Mouse (Mus musculus) left cerebral cortex, adult 2 months (tissue): ENCODE measurements at regions not wholly inside any gene's neighbourhood (a gene's known extent, or its start where the extent isn't known, plus 50 kb on each side); places are given as distances from the start of the nearest gene placed in this dataset.

Experiments used
- DNase-seq, 2 experiments: peaks; one replicate each; pipeline ENCODE4 v3.0.0; 2021 to 2022; ENCODE audit warnings: low spot score in 2 of 2, mixed read lengths in 1 of 2; ENCODE audit errors: extremely low spot score in 1 of 2
- H3K27ac ChIP-seq: fragments of 200-600 bp; 2 replicates; pipeline ENCODE4 v1.8.1; 2022
- H3K4me3 ChIP-seq: fragments of 200-600 bp; 2 replicates; pipeline ENCODE4 v1.8.1; 2022
- CTCF ChIP-seq: fragments of 200-600 bp; IDR thresholded peaks from 2 replicates; pipeline ENCODE4 v1.8.1; 2022; ENCODE audit warnings: antibody characterized with exemption, mild to moderate bottlenecking, moderate library complexity
- intact Hi-C: fragments of 180-260 bp; cut with DNase I; formaldehyde crosslinking; loops from one replicate; pipeline ENCODE4 v1.15.1; 2025

- no peak overlapping the region for H3K4me3 ChIP-seq
- intact Hi-C loops: no loop called here
- TF ChIP-seq CTCF: no peak
Observed at GRCm38 (mm10) chr13:51976620-51977214, 130.2 kb downstream of the Gadd45g start.

DNA sequence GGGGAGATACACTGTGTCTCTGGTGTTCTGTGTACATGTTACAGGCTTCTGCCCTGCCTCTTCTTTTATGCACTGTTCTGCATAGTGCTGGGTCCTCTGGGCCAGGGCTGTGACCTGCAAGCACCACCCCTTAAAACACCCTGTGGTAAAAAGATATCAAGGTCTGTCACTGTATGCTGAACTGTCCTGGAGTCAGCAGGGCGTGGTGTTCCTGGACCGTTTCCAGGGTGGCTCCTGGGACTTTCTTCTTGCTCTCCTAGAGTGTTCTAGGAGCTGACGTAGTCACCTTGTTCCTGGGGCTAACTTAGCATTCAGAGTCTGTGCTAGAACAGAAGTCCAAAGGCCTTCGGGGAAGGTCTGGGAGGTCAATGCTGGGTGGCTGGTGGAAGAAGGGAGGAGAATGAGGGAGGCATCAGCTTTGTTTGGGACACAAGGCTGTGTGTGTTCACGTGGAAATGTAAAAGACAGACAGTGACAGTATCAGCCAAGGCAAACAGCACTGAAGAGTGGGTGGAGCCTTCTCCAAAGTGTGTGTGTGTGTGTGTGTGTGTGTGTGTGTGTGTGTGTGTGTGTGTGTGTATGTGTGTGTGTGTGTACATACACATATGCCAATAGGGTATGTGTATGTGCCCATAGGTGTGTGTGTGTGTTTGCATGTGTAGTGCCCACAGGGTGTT, 133.0 kb downstream of the Gadd45g start:
- intact Hi-C loops: no loop called here
- H3K27ac ChIP-seq: no peak overlapping the region
- H3K4me3 ChIP-seq: no peak overlapping the region
- TF ChIP-seq CTCF: no peak
- no peak for DNase-seq

More at GRCm38 (mm10) chr13:51976620-51977214, 130.2 kb downstream of the Gadd45g start:
- no peak overlapping the region for H3K27ac ChIP-seq
- DNase-seq: no peak

- no peak for TF ChIP-seq CTCF
- intact Hi-C loops: no loop called here
- DNase-seq: no peak
Observed at GRCm38 (mm10) chr13:51980344-51980743, 133.9 kb downstream of the Gadd45g start.

DNA sequence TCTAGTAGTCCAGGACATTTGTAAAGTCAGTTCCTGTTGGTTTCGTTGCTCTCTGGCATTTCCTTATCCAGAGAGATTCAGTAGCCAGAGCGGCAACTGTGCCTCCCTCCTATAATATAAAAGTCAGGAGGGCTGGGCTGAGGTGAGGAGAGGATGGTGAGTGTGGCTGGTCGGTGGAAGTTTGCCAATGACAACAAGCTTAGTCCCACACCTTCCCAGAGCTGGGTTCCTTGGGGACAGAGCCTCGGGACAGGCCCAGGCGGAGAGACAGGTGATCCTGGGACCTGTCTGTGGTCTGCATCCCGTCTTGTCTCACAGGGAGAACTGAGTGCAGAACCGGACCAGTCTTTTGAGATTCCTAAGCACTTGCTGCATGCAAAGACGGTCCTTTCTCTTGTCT, 136.5 kb downstream of the Gadd45g start:
- intact Hi-C loops: no loop called here
- no peak for TF ChIP-seq CTCF
- no peak for DNase-seq
- no peak overlapping the region for H3K27ac ChIP-seq
- H3K4me3 ChIP-seq: no peak overlapping the region

More at GRCm38 (mm10) chr13:51980344-51980743, 133.9 kb downstream of the Gadd45g start:
- Histone ChIP-seq H3K4me3 (no peak overlapping the region), H3K27ac (no peak overlapping the region)

GRCm38 (mm10) chr13:51983575-51983974, 137.1 kb downstream of the Gadd45g start:
- no peak for TF ChIP-seq CTCF
- intact Hi-C loops: no loop called here

GRCm38 (mm10) chr13:51991339-51991738, 144.9 kb downstream of the Gadd45g start:
- TF ChIP-seq CTCF: no peak
- DNase-seq: no peak
- intact Hi-C loops: no loop called here
- Histone ChIP-seq H3K4me3 (no peak overlapping the region), H3K27ac (no peak overlapping the region)

More at GRCm38 (mm10) chr13:51983575-51983974, 137.1 kb downstream of the Gadd45g start:
- no peak overlapping the region for H3K4me3 ChIP-seq
- no peak for DNase-seq
- H3K27ac ChIP-seq: no peak overlapping the region

DNA sequence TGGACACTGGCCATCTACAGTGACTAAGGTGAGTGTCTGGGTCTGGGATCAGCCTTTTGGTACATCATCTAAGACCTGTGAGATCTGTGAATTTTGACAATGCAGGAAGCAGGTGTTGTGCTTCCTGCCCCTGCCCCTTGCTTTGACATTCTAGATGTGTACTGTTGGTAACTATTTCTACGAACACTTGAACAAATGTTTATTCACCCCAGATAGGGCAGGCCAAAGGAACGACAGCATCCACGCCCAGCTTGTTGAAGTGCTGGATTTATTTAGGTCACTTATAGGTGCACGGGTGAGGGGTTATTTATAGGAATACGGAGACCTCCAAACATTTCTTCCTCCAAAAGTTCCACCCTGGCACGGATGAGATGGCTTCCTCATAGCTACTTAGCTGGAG, 146.4 kb downstream of the Gadd45g start:
- Histone ChIP-seq H3K4me3 (no peak overlapping the region), H3K27ac (no peak overlapping the region)
- TF ChIP-seq CTCF: no peak
- DNase-seq: no peak
- intact Hi-C loops: no loop called here

GRCm38 (mm10) chr13:51996163-51996562, 149.7 kb downstream of the Gadd45g start:
- TF ChIP-seq CTCF: no peak
- Histone ChIP-seq H3K4me3 (no peak overlapping the region), H3K27ac (no peak overlapping the region)
- no peak for DNase-seq
- intact Hi-C loops: no loop called here

DNA sequence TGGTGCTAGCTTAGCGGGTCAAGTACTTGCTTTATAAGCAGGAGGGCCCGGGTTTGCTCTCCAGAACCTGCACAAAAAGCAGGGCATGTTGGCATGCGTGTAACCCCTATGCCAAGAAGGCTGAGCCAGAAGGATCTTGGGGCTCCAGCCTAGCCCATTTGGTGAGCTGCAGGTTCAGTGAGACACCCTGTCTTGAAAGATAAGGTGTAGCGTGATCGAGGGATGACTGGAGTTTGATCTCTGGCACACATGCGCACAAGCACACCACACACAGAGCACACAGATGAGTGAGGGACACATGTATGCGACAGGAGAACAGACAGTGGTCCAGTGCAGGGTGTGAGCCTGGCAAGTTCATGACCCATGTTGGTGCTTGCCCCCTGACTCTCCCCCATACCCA, 152.1 kb downstream of the Gadd45g start:
- Histone ChIP-seq H3K27ac (no peak overlapping the region), H3K4me3 (no peak overlapping the region)
- no peak for TF ChIP-seq CTCF
- DNase-seq: no peak
- intact Hi-C loops: no loop called here

DNA sequence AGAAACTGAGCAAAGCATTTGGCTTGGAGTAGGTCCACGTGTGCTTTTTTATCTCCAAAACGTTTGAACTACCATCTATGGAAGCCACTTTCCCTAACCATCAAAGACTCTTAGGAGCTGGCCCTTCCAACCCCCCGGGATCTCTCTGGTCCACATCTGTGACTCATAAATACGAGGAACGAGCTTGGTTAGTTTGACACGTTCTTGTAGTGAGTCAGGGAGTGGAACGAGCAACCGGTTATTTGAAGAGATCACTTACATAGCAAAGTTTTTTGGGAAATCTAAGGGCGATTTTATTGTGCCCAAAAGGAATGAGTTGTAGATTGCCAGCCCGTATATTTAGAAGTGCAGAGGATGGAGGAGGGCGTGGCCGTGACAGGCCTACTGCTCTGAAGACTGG, 155.3 kb downstream of the Gadd45g start:
- TF ChIP-seq CTCF: no peak
- Histone ChIP-seq H3K27ac (no peak overlapping the region), H3K4me3 (no peak overlapping the region)
- intact Hi-C loops: no loop called here
- no peak for DNase-seq

DNA sequence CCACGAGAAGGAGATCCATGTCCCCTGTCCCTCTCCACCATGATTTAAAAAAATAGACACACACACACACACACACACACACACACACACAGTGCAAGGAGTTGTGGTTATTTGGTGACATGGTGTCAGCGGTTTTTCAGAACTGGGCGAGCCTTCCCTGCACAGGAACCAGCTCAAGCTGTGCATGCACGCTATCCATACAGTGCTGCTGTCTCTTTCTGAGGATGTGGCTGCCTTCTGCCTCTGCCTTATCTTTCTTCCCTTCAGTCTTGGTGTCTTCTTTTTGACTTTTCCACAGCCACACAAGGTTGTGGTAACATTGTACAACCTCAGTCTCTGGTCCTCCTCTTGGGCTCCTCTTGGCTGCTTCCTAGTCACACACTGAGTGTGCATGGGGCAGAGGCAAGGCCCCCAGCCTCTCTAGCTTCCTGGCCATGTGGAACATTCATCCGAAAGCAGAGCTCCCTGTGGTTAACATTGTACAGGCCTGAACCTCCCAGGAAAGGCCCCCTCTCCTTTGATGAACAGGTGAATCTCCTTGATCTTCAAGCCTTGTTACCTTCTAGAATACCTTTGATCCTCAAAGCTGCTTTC, 157.6 kb downstream of the Gadd45g start:
- TF ChIP-seq CTCF: no peak
- no peak overlapping the region for H3K27ac ChIP-seq
- no peak overlapping the region for H3K4me3 ChIP-seq
- DNase-seq: no peak
- intact Hi-C loops: no loop called here

GRCm38 (mm10) chr13:52007585-52008395, 161.3 kb downstream of the Gadd45g start:
- no peak for DNase-seq
- no peak overlapping the region for H3K4me3 ChIP-seq
- TF ChIP-seq CTCF: no peak
- no peak overlapping the region for H3K27ac ChIP-seq
- intact Hi-C loops: no loop called here
